ENCODE assay signal across 19 mouse cellular contexts in the genomic region with DNA sequence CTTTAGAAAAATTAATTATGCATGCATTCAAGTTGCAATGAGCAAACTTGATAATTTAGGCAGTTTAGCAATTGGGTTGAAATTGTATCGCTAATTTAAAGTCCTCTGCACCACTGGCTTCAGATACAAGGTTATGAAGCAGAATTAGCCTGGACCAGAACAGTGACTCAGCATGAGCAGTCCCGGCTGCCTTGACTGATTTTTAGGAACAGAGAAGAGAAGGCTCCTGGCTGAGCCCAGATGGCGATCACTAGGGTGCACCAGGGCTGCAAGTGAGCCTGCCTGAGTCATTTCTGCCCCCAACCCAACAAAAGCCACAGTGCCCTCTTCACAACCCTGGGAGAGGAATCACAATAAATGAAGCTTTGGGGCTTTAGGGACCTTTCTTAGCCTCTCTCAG.
DNase-seq lines count a peak whose midpoint lies in the region; ATAC-seq and TF ChIP-seq lines count a peak whose summit lies in the region.
"Had no signal": no experiment of that assay in that cellular context is flagged by ENCODE, and none has a peak within 500 bp of the region (broad histone marks: within the 10 kb centered on the region; RNA-seq: fewer than 3 reads in every experiment).

No protein-coding gene starts in this region.

- peak; percentile 65 for ATAC-seq in common myeloid progenitor, adult 5-6 weeks (replicated peaks; ENCODE audit: low read depth, poor library complexity, severe bottlenecking)
- ATAC-seq: activated CD4-positive, CD25-positive, alpha-beta regulatory T cell, adult 4 months; liver, postnatal 0 days; Patski had no signal

- no peak overlapping the region for H3K4me3 ChIP-seq in layer of hippocampus, adult 2 months
- H3K4me3 ChIP-seq: embryonic facial prominence, embryonic 15.5 days; forebrain, embryonic 10.5 days; limb, embryonic 15.5 days had no signal

- peak overlapping the region; percentile 78 for H3K27ac ChIP-seq in layer of hippocampus, adult 2 months
- H3K27ac ChIP-seq: embryonic facial prominence, embryonic 15.5 days; forebrain, embryonic 10.5 days; limb, embryonic 15.5 days had no signal

- TF ChIP-seq CTCF in layer of hippocampus, adult 2 months (conservative IDR thresholded peaks at IDR 0.05): no peak

- DNase-seq in adrenal gland, adult (ENCODE audit: inconsistent age in 2 of 2, low spot score in 1 of 2): peak; percentile 22 to 70
- no peak for DNase-seq in adrenal gland, adult 18-20 months (ENCODE audit: low spot score in 2 of 2)
- peak in 1 of 2 experiments; percentile 47 for DNase-seq in layer of hippocampus, adult 2 months (ENCODE audit: low spot score in 2 of 2)
- no peak for DNase-seq in layer of hippocampus, postnatal 25 days (ENCODE audit: extremely low spot score in 1 of 2, low spot score in 1 of 2)
- DNase-seq in 416B (ENCODE audit: low read depth): peak; percentile 18
- no peak for DNase-seq in yolk sac, embryonic 10.5 days (ENCODE audit: low spot score)
- DNase-seq in thymus, postnatal 0 days (ENCODE audit: low spot score): no peak
- DNase-seq: kidney, adult 8-10 months; kidney, postnatal 36 days; liver, postnatal 0 days; lung, postnatal 14 days; right cerebral cortex, postnatal 4 days; thymus, postnatal 4 days had no signal

Comparison
In these comparisons a context has a peak if more than half of its experiments do, and no peak if none do; other contexts are left out.
1. DNase-seq: peak in adrenal gland, adult (2 of 2) and 416B (single experiment); none in adrenal gland, adult 18-20 months (0 of 2), layer of hippocampus, postnatal 25 days (0 of 2), yolk sac, embryonic 10.5 days (single experiment) and thymus, postnatal 0 days (single experiment).